Mouse (Mus musculus) kidney, embryonic 16.5 days (tissue): ENCODE results near the gene Six1. TPM values are rescaled to one million over a fixed set of nuclear protein-coding genes. Genes with fewer than 3 reads are reported as not detected.
A peak's percentile ranks its signal among the peaks of the same experiment; 100 is the strongest.

ENCODE experiments used
- ATAC-seq: fragments of 200-750 bp; cut with Nextera tagmentation; 2 replicates; pipeline ENCODE4 v1.8.0; 2017; ENCODE audit warnings: moderate TSS enrichment; ENCODE audit not compliant: low FRiP score, low TSS enrichment
- H3K27ac ChIP-seq: fragments of 300-500 bp; sonication (generic); 2 replicates; pipeline ENCODE4 v1.5.1; 2014; ENCODE audit warnings: low read length
- H3K27me3 ChIP-seq: fragments of 300-500 bp; sonication (generic); 2 replicates; pipeline ENCODE4 v1.6.1; 2014; ENCODE audit warnings: low read length, control low read depth, mixed read lengths; ENCODE audit not compliant: insufficient read depth
- H3K36me3 ChIP-seq: fragments of 300-500 bp; sonication (generic); 2 replicates; pipeline ENCODE4 v1.6.1; 2014; ENCODE audit warnings: low read length, control low read depth, mixed read lengths; ENCODE audit not compliant: insufficient read depth
- H3K4me1 ChIP-seq: fragments of 300-500 bp; sonication (generic); 2 replicates; pipeline ENCODE4 v1.6.1; 2014; ENCODE audit warnings: low read length, control low read depth, mixed read lengths; ENCODE audit not compliant: insufficient read depth
- H3K4me2 ChIP-seq: fragments of 300-500 bp; sonication (generic); replicated peaks from 2 replicates; pipeline ENCODE4 v1.6.1; 2014; ENCODE audit warnings: low read depth, low read length
- H3K4me3 ChIP-seq: fragments of 300-500 bp; sonication (generic); 2 replicates; pipeline ENCODE4 v1.5.1; 2014; ENCODE audit warnings: mild to moderate bottlenecking, low read length
- H3K9ac ChIP-seq: fragments of 300-500 bp; sonication (generic); replicated peaks from 2 replicates; pipeline ENCODE4 v1.6.1; 2014; ENCODE audit warnings: low read length
- H3K9me3 ChIP-seq: fragments of 300-500 bp; sonication (generic); 2 replicates; pipeline ENCODE4 v1.6.1; 2016; ENCODE audit warnings: low read length, control low read depth
- WGBS: fragments of 180-500 bp; shearing (Covaris S2); extraction: QIAGEN DNeasy Blood & Tissue Kit; methylation state at CpG from one replicate; pipeline ENCODE4 v1.1.7; 2014; 5-methylcytosine and 5-hydroxymethylcytosine counted together
- polyA plus RNA-seq: library from polyadenylated mRNA; unstranded; fragments of >200 nt; fragmentation: Nextera tagmentation; extraction: Ambion mirVana; gene quantifications from 2 replicates; pipeline ENCODE4 v1.2.1, GENCODE M21; 2015

Six1 gene
- polyA plus RNA-seq, 1 experiment from 2014 or later = 0.47 TPM

GRCm38 (mm10) chr12:73050811-73051580, 2.7 kb downstream of the Six1 start:
- Histone ChIP-seq H3K4me3 (no peak overlapping the region), H3K27ac (no peak overlapping the region), H3K4me2 (no peak overlapping the region), H3K36me3 (no peaks in the 10 kb centered on the region), H3K27me3 (peaks cover 97% of the 10 kb centered on the region), H3K9ac (no peak overlapping the region), H3K9me3 (no peaks in the 10 kb centered on the region), H3K4me1 (peaks cover 23% of the 10 kb centered on the region)
- no peak for ATAC-seq
- 3% methylated on average over 15 of the region's 15 CpGs for WGBS

DNA sequence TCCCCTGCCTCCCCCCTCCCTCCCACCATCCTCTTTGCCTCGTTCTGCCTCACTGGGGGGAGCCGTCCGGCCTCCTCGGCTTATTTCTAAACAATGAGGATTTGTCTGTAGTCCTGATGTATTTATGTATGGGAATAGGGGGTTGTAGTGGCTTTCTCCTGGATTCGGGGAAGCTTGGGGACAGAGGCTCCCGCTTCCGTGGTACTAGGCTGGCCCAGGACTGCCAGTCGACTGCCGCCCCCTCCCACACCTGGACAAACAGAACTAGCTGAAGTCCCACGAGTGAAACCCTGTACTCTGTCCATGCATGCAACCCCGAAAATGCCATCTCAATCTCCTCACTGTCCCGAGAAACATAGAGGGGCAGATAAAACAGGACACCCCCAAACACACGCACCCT, 3.4 kb downstream of the Six1 start:
- no peak for ATAC-seq
- H3K36me3 ChIP-seq = no peaks in the 10 kb centered on the region
- 3% methylated on average over 13 of the region's 13 CpGs for WGBS

GRCm38 (mm10) chr12:73049520-73050225, 4.0 kb downstream of the Six1 start:
- WGBS = 4% methylated on average over 19 of the region's 19 CpGs
- Histone ChIP-seq H3K4me3 (no peak overlapping the region), H3K4me1 (peaks cover 36% of the 10 kb centered on the region), H3K27ac (no peak overlapping the region), H3K4me2 (no peak overlapping the region), H3K9ac (no peak overlapping the region), H3K27me3 (peaks cover 97% of the 10 kb centered on the region), H3K9me3 (no peaks in the 10 kb centered on the region), H3K36me3 (no peaks in the 10 kb centered on the region)
- no peak for ATAC-seq

More for the DNA sequence above, 3.4 kb downstream of the Six1 start:
- Histone ChIP-seq H3K27me3 (peaks cover 97% of the 10 kb centered on the region), H3K9me3 (no peaks in the 10 kb centered on the region), H3K27ac (no peak overlapping the region), H3K4me1 (peaks cover 30% of the 10 kb centered on the region), H3K4me2 (no peak overlapping the region), H3K9ac (no peak overlapping the region), H3K4me3 (no peak overlapping the region)

DNA sequence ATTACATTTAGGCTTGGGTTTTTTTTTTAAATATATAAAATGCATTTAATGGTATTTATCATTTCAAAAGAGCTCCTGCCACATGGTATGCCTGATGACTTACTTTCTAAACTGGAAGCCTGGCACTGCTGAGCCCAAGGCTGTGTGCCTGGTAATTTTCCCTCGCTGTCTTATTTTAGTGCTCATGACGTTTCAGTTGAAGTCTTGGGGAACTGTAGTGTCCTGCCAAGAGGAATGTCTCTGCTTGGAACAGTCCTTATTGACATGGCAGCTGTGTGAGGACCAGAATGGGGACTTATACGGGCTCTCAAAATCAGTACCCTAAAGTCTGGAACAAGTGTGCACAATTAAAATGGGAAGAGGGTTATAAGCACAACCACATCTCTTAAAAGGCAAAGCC, 5.2 kb downstream of the Six1 start:
- WGBS = 3% methylated on average over 3 of the region's 3 CpGs
- peaks cover 96% of the 10 kb centered on the region for H3K27me3 ChIP-seq
- ATAC-seq = no peak

GRCm38 (mm10) chr12:73047576-73047975, 6.1 kb downstream of the Six1 start:
- no peak overlapping the region for H3K4me2 ChIP-seq
- WGBS = 7% methylated on average over 2 of the region's 2 CpGs
- no peak overlapping the region for H3K9ac ChIP-seq
- no peak for ATAC-seq
- H3K4me3 ChIP-seq = no peak overlapping the region
- H3K27ac ChIP-seq = no peak overlapping the region
- peaks cover 30% of the 10 kb centered on the region for H3K4me1 ChIP-seq
- H3K9me3 ChIP-seq = no peaks in the 10 kb centered on the region
- H3K27me3 ChIP-seq = peaks cover 93% of the 10 kb centered on the region
- H3K36me3 ChIP-seq = no peaks in the 10 kb centered on the region

More for the DNA sequence above, 5.2 kb downstream of the Six1 start:
- Histone ChIP-seq H3K9me3 (no peaks in the 10 kb centered on the region), H3K36me3 (no peaks in the 10 kb centered on the region), H3K4me3 (no peak overlapping the region), H3K4me2 (no peak overlapping the region), H3K4me1 (peaks cover 37% of the 10 kb centered on the region), H3K9ac (no peak overlapping the region), H3K27ac (no peak overlapping the region)

GRCm38 (mm10) chr12:73046607-73047180, 7.0 kb downstream of the Six1 start:
- Histone ChIP-seq H3K9ac (0 out of 2 replicates have a peak overlapping the region, but pooled peaks have one; percentile 25), H3K4me2 (peak overlapping the region; percentile 72), H3K4me1 (peaks cover 29% of the 10 kb centered on the region), H3K4me3 (peak overlapping the region; percentile 51), H3K27me3 (peaks cover 90% of the 10 kb centered on the region), H3K27ac (no peak overlapping the region), H3K9me3 (no peaks in the 10 kb centered on the region), H3K36me3 (no peaks in the 10 kb centered on the region)
- under 1% methylated on average over 38 of the region's 38 CpGs for WGBS
- peak; percentile 81 for ATAC-seq

DNA sequence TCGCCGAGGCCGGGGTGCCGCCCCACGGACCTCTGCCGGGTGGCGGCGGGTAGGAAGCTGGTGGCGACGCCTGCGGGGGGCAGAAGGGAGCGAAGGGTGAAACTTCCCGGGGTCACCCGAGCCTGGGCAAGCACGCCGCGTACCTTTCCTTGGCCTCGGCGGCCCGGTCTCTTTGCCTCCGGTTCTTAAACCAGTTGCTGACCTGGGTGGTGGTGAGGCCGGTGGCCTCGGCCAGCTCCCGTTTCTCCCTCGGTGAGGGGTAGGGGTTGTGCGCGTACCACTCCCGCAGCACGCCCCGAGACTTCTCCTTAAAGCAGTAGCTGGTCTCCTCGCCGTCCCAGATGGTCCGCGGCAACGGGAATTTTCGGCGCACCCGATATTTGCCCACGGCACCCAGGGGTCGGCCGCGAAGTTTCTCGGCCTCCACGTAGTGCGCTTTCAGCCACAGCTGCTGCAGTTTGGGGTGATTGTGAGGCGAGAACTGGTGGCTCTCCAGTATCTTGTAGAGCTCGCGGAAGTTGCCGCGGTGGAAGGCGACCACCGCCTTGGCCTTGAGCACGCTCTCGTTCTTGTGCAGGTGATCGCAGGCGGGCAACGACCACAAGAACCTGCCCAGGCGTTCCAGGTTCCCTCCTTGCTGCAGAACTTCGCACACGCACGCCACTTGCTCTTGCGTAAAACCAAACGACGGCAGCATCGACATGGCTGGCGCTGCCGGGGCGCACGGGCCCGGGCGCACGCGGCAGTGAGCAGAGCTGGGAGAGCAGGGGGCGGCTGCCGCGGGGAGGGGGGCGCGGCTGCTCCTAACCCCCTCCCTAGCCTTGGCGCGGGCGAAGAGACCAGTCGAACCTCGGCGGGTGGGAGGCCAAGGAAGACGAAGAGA, 7.7 kb downstream of the Six1 start:
- Histone ChIP-seq H3K9ac (0 out of 2 replicates have a peak overlapping the region, but pooled peaks have one; percentile 25), H3K9me3 (no peaks in the 10 kb centered on the region), H3K27ac (no peak overlapping the region), H3K4me2 (peak overlapping the region; percentile 72), H3K27me3 (peaks cover 90% of the 10 kb centered on the region), H3K36me3 (no peaks in the 10 kb centered on the region), H3K4me1 (peaks cover 29% of the 10 kb centered on the region), H3K4me3 (peak overlapping the region; percentile 51)
- under 1% methylated on average over 85 of the region's 85 CpGs for WGBS
- ATAC-seq = 0 out of 2 replicates have a peak, but pooled peaks have one; percentile 16

DNA sequence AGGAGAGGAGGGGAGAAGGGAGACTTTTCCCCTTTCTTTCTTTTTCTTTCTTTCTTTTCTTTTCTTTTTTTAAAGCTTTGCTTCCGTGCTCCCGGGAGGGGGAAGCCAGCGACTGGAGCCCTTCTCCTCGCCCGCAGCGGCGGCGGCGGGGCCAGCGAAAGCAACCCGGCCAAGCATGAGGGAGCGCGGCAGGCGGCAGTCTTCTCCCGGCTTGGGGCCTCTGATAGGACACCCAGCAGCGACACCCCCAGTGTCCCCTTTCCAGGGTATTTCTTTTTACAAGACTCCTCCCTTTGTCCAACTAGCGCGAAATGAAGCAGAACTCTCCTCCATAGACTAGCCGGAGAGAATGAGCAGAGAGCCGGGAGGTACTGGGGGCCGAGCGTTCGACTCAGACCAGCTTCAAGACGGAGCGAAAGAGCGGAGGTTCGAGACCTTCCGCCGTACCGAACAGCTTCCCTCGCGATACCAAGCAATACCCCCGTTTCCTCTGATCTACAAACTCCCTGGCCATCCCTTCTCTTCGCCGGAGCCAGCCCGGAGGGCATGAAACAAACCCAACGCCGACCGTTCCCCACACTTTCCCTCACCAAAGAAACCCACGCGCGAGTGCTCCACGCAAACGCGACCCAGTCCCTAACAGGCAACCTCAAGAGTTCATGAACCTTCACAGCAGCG, 8.5 kb downstream of the Six1 start:
- Histone ChIP-seq H3K9ac (peak overlapping the region; percentile 52), H3K4me1 (peaks cover 29% of the 10 kb centered on the region)

More for the DNA sequence above, 8.5 kb downstream of the Six1 start:
- no peaks in the 10 kb centered on the region for H3K36me3 ChIP-seq
- peak; percentile 58 for ATAC-seq
- under 1% methylated on average over 46 of the region's 46 CpGs for WGBS
- peak overlapping the region; percentile 72 for H3K4me2 ChIP-seq
- H3K4me3 ChIP-seq = peak overlapping the region; percentile 51
- H3K27me3 ChIP-seq = peaks cover 90% of the 10 kb centered on the region
- H3K9me3 ChIP-seq = no peaks in the 10 kb centered on the region
- H3K27ac ChIP-seq = no peak overlapping the region
